In the genomic region with DNA sequence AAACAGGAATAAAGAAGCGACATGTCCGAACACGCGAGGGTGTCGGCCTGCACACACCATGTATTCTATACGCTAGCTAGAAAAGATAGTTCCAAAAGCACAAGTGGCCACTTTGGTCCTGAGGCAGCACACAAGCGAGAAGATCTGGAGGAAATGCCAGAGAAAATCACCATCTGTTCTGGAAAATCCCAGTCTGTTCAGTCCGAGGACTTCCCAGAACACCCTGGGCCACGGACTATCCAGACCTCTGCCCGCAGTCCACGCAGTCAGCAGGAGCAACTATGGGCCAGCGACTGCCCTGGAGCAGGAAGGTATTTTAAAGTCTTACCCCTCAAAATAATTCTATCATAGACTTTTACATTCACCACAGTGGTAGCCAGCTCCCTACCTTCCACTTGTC, we compare ENCODE assay signal across 10 mouse cellular contexts.
"Had no signal": no experiment of that assay in that cellular context is flagged by ENCODE, and none has a peak within 500 bp of the region (broad histone marks: within the 10 kb centered on the region; RNA-seq: fewer than 3 reads in every experiment).

No protein-coding gene starts in this region.

- DNase-seq: kidney, adult 2 months; kidney, postnatal 36 days; layer of hippocampus, adult 9-11 months; lung, adult 2 months; lung, postnatal 36 days; right cerebral cortex, adult 18-20 months; right cerebral cortex, postnatal 25 days; thymus, postnatal 4 days had no signal

- ATAC-seq: lung, postnatal 0 days; midbrain, embryonic 15.5 days had no signal
